Comparison of ENCODE assay signal across 27 mouse cellular contexts in the genomic region with DNA sequence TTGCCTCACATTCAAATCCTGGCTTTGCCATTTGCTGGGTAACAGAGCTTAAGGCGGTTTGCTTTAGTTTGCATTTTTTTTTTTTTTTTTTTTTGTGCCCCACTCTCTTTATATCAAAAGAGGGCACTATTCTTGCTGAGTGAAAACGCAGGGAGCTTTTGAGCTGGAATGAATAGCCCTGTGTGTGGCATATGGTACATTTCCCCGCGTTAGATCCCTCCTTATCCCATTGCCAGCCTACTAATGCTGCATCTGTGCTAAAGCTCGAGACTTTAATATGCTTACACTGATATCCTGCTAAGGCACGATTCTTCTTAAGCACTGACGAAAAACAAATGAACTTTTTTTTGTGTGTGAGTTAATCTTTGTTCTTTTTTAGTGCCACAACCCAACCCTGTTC. TPM values are rescaled to one million over a fixed set of nuclear protein-coding genes. Genes with fewer than 3 reads are reported as not detected.
A peak's percentile ranks its signal among the peaks of the same experiment; 100 is the strongest.
DNase-seq lines count a peak whose midpoint lies in the region; ATAC-seq and TF ChIP-seq lines count a peak whose summit lies in the region.
"Had no signal": no experiment of that assay in that cellular context is flagged by ENCODE, and none has a peak within 500 bp of the region (broad histone marks: within the 10 kb centered on the region; RNA-seq: fewer than 3 reads in every experiment).

No protein-coding gene starts in this region.

- no peak overlapping the region for H3K4me2 ChIP-seq in forebrain, embryonic 12.5 days
- no peak overlapping the region for H3K4me2 ChIP-seq in midbrain, postnatal 0 days (ENCODE audit: low read depth, low read length, poor library complexity, severe bottlenecking)
- H3K4me2 ChIP-seq: hindbrain, embryonic 15.5 days; intestine, embryonic 15.5 days; limb, embryonic 13.5 days; liver, embryonic 12.5 days had no signal

- TF ChIP-seq POLR2A in brain, embryonic 14.5 days (IDR thresholded peaks at IDR 0.05; ENCODE audit: borderline replicate concordance, extremely low read depth, insufficient read depth, insufficient read length, poor library complexity, severe bottlenecking): no peak

- H3K27ac ChIP-seq in forebrain, embryonic 12.5 days: no peak overlapping the region
- H3K27ac ChIP-seq in forebrain, embryonic 10.5 days: no peak overlapping the region
- H3K27ac ChIP-seq in ES-E14 (ENCODE audit: insufficient read depth, low read depth, low read length, poor library complexity, severe bottlenecking): no peak overlapping the region
- no peak overlapping the region for H3K27ac ChIP-seq in midbrain, postnatal 0 days (ENCODE audit: low read depth, low read length)
- H3K27ac ChIP-seq: gastrocnemius, adult 2 months; hindbrain, embryonic 15.5 days; intestine, embryonic 15.5 days; limb, embryonic 13.5 days; liver, embryonic 12.5 days had no signal

- TF ChIP-seq CTCF in brain, embryonic 14.5 days (IDR thresholded peaks at IDR 0.05; ENCODE audit: borderline replicate concordance, extremely low read depth, insufficient read depth, insufficient read length): no peak
- TF ChIP-seq CTCF in midbrain, postnatal 0 days (IDR thresholded peaks at IDR 0.05): no peak

- H3K27me3 ChIP-seq in forebrain, embryonic 12.5 days: 0 out of 2 replicates have a peak, but pooled peaks cover 3% of the 10 kb centered on the region
- peaks cover 27% of the 10 kb centered on the region for H3K27me3 ChIP-seq in forebrain, embryonic 10.5 days (ENCODE audit: poor library complexity, severe bottlenecking)
- no peaks in the 10 kb centered on the region for H3K27me3 ChIP-seq in midbrain, postnatal 0 days (ENCODE audit: insufficient read depth, low read length)
- H3K27me3 ChIP-seq: CH12.LX; hindbrain, embryonic 15.5 days; intestine, embryonic 15.5 days; limb, embryonic 13.5 days; liver, embryonic 12.5 days had no signal

- ATAC-seq in forebrain, embryonic 12.5 days (ENCODE audit: low FRiP score): peak; percentile 51; the same call in 1 of the 2 replicates
- no peak for ATAC-seq in midbrain, postnatal 0 days (ENCODE audit: low FRiP score)
- ATAC-seq: intestine, embryonic 15.5 days; liver, embryonic 12.5 days had no signal

- H3K9me3 ChIP-seq in forebrain, embryonic 12.5 days: no peaks in the 10 kb centered on the region
- H3K9me3 ChIP-seq in forebrain, embryonic 10.5 days: no peaks in the 10 kb centered on the region
- H3K9me3 ChIP-seq in ES-E14 (ENCODE audit: control insufficient read depth, insufficient read depth, low read depth, low read length): no peaks in the 10 kb centered on the region
- no peaks in the 10 kb centered on the region for H3K9me3 ChIP-seq in midbrain, postnatal 0 days (ENCODE audit: low read length)
- H3K9me3 ChIP-seq: hindbrain, embryonic 15.5 days; intestine, embryonic 15.5 days; limb, embryonic 13.5 days; liver, embryonic 12.5 days had no signal

- in situ Hi-C loops in ES-E14 (cut with MboI; ENCODE audit: low sequenced_read_pairs in 2 of 2, unreplicated experiment in 2 of 2): no loop called here

- H3K9ac ChIP-seq in forebrain, embryonic 12.5 days: no peak overlapping the region
- no peak overlapping the region for H3K9ac ChIP-seq in ES-E14 (ENCODE audit: insufficient read depth, low read depth, low read length, poor library complexity, severe bottlenecking)
- H3K9ac ChIP-seq in midbrain, postnatal 0 days (replicated peaks; ENCODE audit: low read length, poor library complexity, severe bottlenecking): no peak overlapping the region
- H3K9ac ChIP-seq: hindbrain, embryonic 15.5 days; intestine, embryonic 15.5 days; limb, embryonic 13.5 days; liver, embryonic 12.5 days had no signal

- no peak overlapping the region for H3K4me3 ChIP-seq in forebrain, embryonic 12.5 days (replicated peaks)
- no peak overlapping the region for H3K4me3 ChIP-seq in forebrain, embryonic 10.5 days
- H3K4me3 ChIP-seq in ES-E14 (ENCODE audit: insufficient read depth in 1 of 2, low read depth in 1 of 2, low read length in 2 of 2, poor library complexity in 1 of 2, severe bottlenecking in 1 of 2): no peak overlapping the region
- no peak overlapping the region for H3K4me3 ChIP-seq in midbrain, postnatal 0 days (ENCODE audit: low read depth, low read length)
- H3K4me3 ChIP-seq: gastrocnemius, adult 2 months; hindbrain, embryonic 15.5 days; intestine, embryonic 15.5 days; limb, embryonic 13.5 days; liver, embryonic 12.5 days had no signal

- 0 out of 2 replicates have a peak, but pooled peaks cover 3% of the 10 kb centered on the region for H3K4me1 ChIP-seq in forebrain, embryonic 12.5 days
- peaks cover 13% of the 10 kb centered on the region for H3K4me1 ChIP-seq in forebrain, embryonic 10.5 days
- no peaks in the 10 kb centered on the region for H3K4me1 ChIP-seq in ES-E14 (ENCODE audit: control insufficient read depth in 2 of 2, insufficient read depth in 2 of 2, low read length in 2 of 2, poor library complexity in 1 of 2)
- no peaks in the 10 kb centered on the region for H3K4me1 ChIP-seq in midbrain, postnatal 0 days (ENCODE audit: insufficient read depth, low read length)
- H3K4me1 ChIP-seq: hindbrain, embryonic 15.5 days; intestine, embryonic 15.5 days; limb, embryonic 13.5 days; liver, embryonic 12.5 days had no signal

- DNase-seq in forebrain, embryonic 10.5 days (ENCODE audit: extremely low spot score, low spot score): no peak
- no peak for DNase-seq in ES-E14 (ENCODE audit: low read depth, low spot score)
- DNase-seq in brain, embryonic 14.5 days (ENCODE audit: low read depth): peak; percentile 93
- DNase-seq in midbrain, postnatal 0 days (ENCODE audit: low spot score): peak; percentile 54
- DNase-seq in kidney, adult 18-20 months: no peak
- DNase-seq in frontal cortex, postnatal 14 days (ENCODE audit: low spot score in 2 of 2): no peak
- DNase-seq: adrenal gland, adult 2 months; B cell, adult 2 months; cerebellum, adult 18-20 months; cerebellum, postnatal 14 days; gastrocnemius, adult 2 months; heart, postnatal 4 days; kidney, postnatal 36 days; layer of hippocampus, adult 9-11 months; lung, adult 18-20 months; lung, postnatal 10 days; right cerebral cortex, postnatal 14 days had no signal

- no peaks in the 10 kb centered on the region for H3K36me3 ChIP-seq in forebrain, embryonic 12.5 days (replicated peaks)
- H3K36me3 ChIP-seq in forebrain, embryonic 10.5 days (replicated peaks): peaks cover 20% of the 10 kb centered on the region
- H3K36me3 ChIP-seq in ES-E14 (ENCODE audit: control insufficient read depth, insufficient read depth, low read length, poor library complexity, severe bottlenecking): no peaks in the 10 kb centered on the region; the same call in 1 of the 2 replicates
- H3K36me3 ChIP-seq in midbrain, postnatal 0 days (ENCODE audit: insufficient read depth, low read length): no peaks in the 10 kb centered on the region
- H3K36me3 ChIP-seq: hindbrain, embryonic 15.5 days; intestine, embryonic 15.5 days; limb, embryonic 13.5 days; liver, embryonic 12.5 days had no signal

- 7% methylated on average over 7 of the region's 7 CpGs for WGBS in forebrain, embryonic 12.5 days
- 17% methylated on average over 7 of the region's 7 CpGs for WGBS in forebrain, embryonic 10.5 days
- WGBS in midbrain, postnatal 0 days: 12% methylated on average over 7 of the region's 7 CpGs

TF ChIP-seq in ES-E14, 5 proteins besides CTCF, POLR2A, EP300 and RAD21:
- TF ChIP-seq MAFK (IDR thresholded peaks at IDR 0.05; ENCODE audit: insufficient read depth, low read depth, low read length): no peak
- TF ChIP-seq CHD2 (IDR thresholded peaks at IDR 0.05; ENCODE audit: low read depth, low read length): no peak
- 0 out of 2 replicates have a peak, but pooled peaks have one; percentile 51 for TF ChIP-seq ZNF384 (IDR thresholded peaks at IDR 0.05; ENCODE audit: low read depth, low read length)
- TF ChIP-seq HCFC1 (IDR thresholded peaks at IDR 0.05; ENCODE audit: borderline replicate concordance, insufficient read depth, low read length): no peak
- TF ChIP-seq ZC3H11A (IDR thresholded peaks at IDR 0.05; ENCODE audit: borderline replicate concordance, low read depth, low read length): no peak

RNA-seq across cellular contexts. Expression of a gene that starts 20.9 kb away (rescaled TPM):
- 40.4 and 43.9 TPM in 2 replicates for polyA plus RNA-seq in forebrain, embryonic 12.5 days (2016; fragmentation: Nextera tagmentation; extraction: Ambion mirVana)
- polyA plus RNA-seq in forebrain, embryonic 10.5 days (2016; fragmentation: Nextera tagmentation; extraction: Ambion mirVana): 21.6 and 25.1 TPM in 2 replicates
- 25.6 and 43.2 TPM in 2 replicates for total RNA-seq in ES-E14 (2012; rRNA removed)
- 12.8 and 19.0 TPM in 2 replicates for polyA plus RNA-seq in brain, embryonic 14.5 days (2012; rRNA removed)
- total RNA-seq in midbrain, postnatal 0 days (2014; rRNA removed): 31.6 and 35.3 TPM in 2 replicates
- 26.7 and 45.9 TPM in 2 replicates for polyA plus RNA-seq in midbrain, postnatal 0 days (2015; fragmentation: Nextera tagmentation; extraction: Ambion mirVana)
- total RNA-seq: CH12.LX; megakaryocyte progenitor cell, adult 5-6 weeks; MEL; monocyte, adult 5-6 weeks; neutrophil, adult 5-6 weeks had no signal

Comparison
In these comparisons a context has a peak if more than half of its experiments do, and no peak if none do; other contexts are left out.
1. DNase-seq: peak in brain, embryonic 14.5 days (single experiment) and midbrain, postnatal 0 days (single experiment); none in forebrain, embryonic 10.5 days (single experiment), ES-E14 (single experiment), kidney, adult 18-20 months (single experiment) and frontal cortex, postnatal 14 days (0 of 2).